In the genomic region with DNA sequence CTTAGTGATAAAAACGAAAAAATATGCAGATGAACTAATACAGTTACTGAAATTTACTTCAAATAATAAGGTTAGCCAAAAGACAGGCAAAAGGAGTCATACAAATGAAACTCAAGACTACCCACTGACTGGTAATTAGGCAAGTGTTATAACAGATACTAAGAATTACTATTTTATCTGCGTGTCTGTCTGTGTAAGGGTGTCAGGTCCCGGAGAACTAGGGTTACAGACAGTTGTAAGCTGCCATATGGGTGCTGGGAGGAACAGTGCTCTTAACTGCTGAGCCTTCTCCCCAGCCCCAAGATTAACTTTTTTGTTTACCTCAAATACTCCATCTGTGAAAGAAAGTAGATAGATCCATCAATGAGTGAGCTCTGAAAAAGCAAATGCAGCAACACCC, we compare ENCODE assay signal across 23 mouse cellular contexts. TPM values are rescaled to one million over a fixed set of nuclear protein-coding genes. Genes with fewer than 3 reads are reported as not detected.
"Had no signal": no experiment of that assay in that cellular context is flagged by ENCODE, and none has a peak within 500 bp of the region (broad histone marks: within the 10 kb centered on the region; RNA-seq: fewer than 3 reads in every experiment).

No protein-coding gene starts in this region.

- H3K27ac ChIP-seq: kidney, embryonic 15.5 days; limb, embryonic 12.5 days; limb, embryonic 15.5 days; macrophage; midbrain, embryonic 12.5 days; midbrain, embryonic 15.5 days; neural tube, embryonic 12.5 days; neural tube, embryonic 15.5 days; stomach, postnatal 0 days had no signal

- H3K9me3 ChIP-seq: kidney, embryonic 15.5 days; limb, embryonic 12.5 days; limb, embryonic 15.5 days; megakaryocyte, embryonic 14.5 days; midbrain, embryonic 12.5 days; midbrain, embryonic 15.5 days; neural tube, embryonic 12.5 days; neural tube, embryonic 15.5 days had no signal

- H3K9ac ChIP-seq: kidney, embryonic 15.5 days; limb, embryonic 12.5 days; limb, embryonic 15.5 days; lung, embryonic 14.5 days; midbrain, embryonic 12.5 days; midbrain, embryonic 15.5 days; neural tube, embryonic 12.5 days; neural tube, embryonic 15.5 days had no signal

- H3K36me3 ChIP-seq: limb, embryonic 15.5 days; midbrain, embryonic 12.5 days; midbrain, embryonic 15.5 days; neural tube, embryonic 12.5 days had no signal

- DNase-seq: kidney, adult 11 months; kidney, adult 8-10 months; kidney, postnatal 10 days; kidney, postnatal 4 days; left cerebral cortex, postnatal 4 days; lung, embryonic 14.5 days; right cerebral cortex, adult 18-20 months; right cerebral cortex, postnatal 14 days; right cerebral cortex, postnatal 4 days; thymus, adult 2 months; thymus, postnatal 14 days; thymus, postnatal 4 days had no signal

- ATAC-seq: lung, postnatal 0 days; midbrain, embryonic 15.5 days had no signal

- H3K4me1 ChIP-seq: midbrain, embryonic 12.5 days; midbrain, embryonic 15.5 days; neural tube, embryonic 12.5 days; neural tube, embryonic 15.5 days had no signal

- H3K4me3 ChIP-seq: kidney, embryonic 15.5 days; limb, embryonic 12.5 days; limb, embryonic 15.5 days; megakaryocyte, embryonic 14.5 days; midbrain, embryonic 12.5 days; midbrain, embryonic 15.5 days; neural tube, embryonic 12.5 days; neural tube, embryonic 15.5 days had no signal

- H3K27me3 ChIP-seq: kidney, embryonic 15.5 days; limb, embryonic 12.5 days; limb, embryonic 15.5 days; megakaryocyte, embryonic 14.5 days; midbrain, embryonic 12.5 days; midbrain, embryonic 15.5 days; neural tube, embryonic 12.5 days; neural tube, embryonic 15.5 days had no signal

- H3K4me2 ChIP-seq: kidney, embryonic 15.5 days; limb, embryonic 12.5 days; limb, embryonic 15.5 days; lung, embryonic 14.5 days; midbrain, embryonic 12.5 days; midbrain, embryonic 15.5 days; neural tube, embryonic 12.5 days; neural tube, embryonic 15.5 days had no signal

RNA-seq across cellular contexts. Expression of a gene that starts 56.6 kb away (rescaled TPM):
- polyA plus RNA-seq: lung, postnatal 0 days; macrophage had no signal
